Mouse (Mus musculus) C2C12 (cell line): ENCODE results near the gene St3gal4.

ENCODE experiments used
- CTCF ChIP-seq: IDR thresholded peaks from one replicate; pipeline ENCODE4 v1.5.1; 2011; ENCODE audit not compliant: control insufficient read depth, insufficient read depth, insufficient read length
- MYOD1 ChIP-seq: IDR thresholded peaks from one replicate; pipeline ENCODE4 v1.6.1; 2011; ENCODE audit warnings: low read depth; ENCODE audit not compliant: control insufficient read depth, insufficient read length
- USF1 ChIP-seq: IDR thresholded peaks from one replicate; pipeline ENCODE4 v1.6.1; 2011; ENCODE audit warnings: low read depth, mild to moderate bottlenecking, control low read depth, moderate library complexity

GRCm38 (mm10) chr9:35127561-35127960 is 8.5 kb upstream of the St3gal4 start:
- no peak for TF ChIP-seq CTCF
- no peak for TF ChIP-seq USF1
- TF ChIP-seq MYOD1, result no peak
